Mouse (Mus musculus): ENCODE results near the gene Clmp. TPM values are rescaled to one million over a fixed set of nuclear protein-coding genes. Genes with fewer than 3 reads are reported as not detected.

The Clmp gene
- total RNA-seq, 2 experiments from 2014 or later, result 13.0 to 16.6 TPM

Other genes with a start within 250 kb of the Clmp start
- gene Gramd1b, start 154.6 kb upstream of the Clmp start, total RNA-seq (2021), result 100 to 1,000 TPM; 476 to 492 TPM
- gene Gm21915, start 15.3 kb upstream of the Clmp start, total RNA-seq (2021), result not detected
- gene Hspa8, start 115.0 kb downstream of the Clmp start, total RNA-seq (2021), result 1,000 to 10,000 TPM; 1,260 to 1,409 TPM
- under 1 TPM in 1 of 2 experiments, not detected in 1; 0.08 TPM for gene Bsx, start 188.2 kb downstream of the Clmp start, total RNA-seq (2021)